13 mouse cellular contexts compared by ENCODE assay signal in genomic region chr10:61378050-61378449, GRCm38 (mm10). TPM values are rescaled to one million over a fixed set of nuclear protein-coding genes. Genes with fewer than 3 reads are reported as not detected.
"Had no signal": no experiment of that assay in that cellular context is flagged by ENCODE, and none has a peak within 500 bp of the region (broad histone marks: within the 10 kb centered on the region; RNA-seq: fewer than 3 reads in every experiment).

No protein-coding gene starts in this region.

- H3K4me3 ChIP-seq: left cerebral cortex, adult 2 months; limb, embryonic 10.5 days; liver, embryonic 15.5 days; midbrain, embryonic 13.5 days had no signal

- H3K4me2 ChIP-seq: liver, embryonic 11.5 days; liver, embryonic 15.5 days; midbrain, embryonic 13.5 days had no signal

- ATAC-seq: lung, postnatal 0 days; midbrain, embryonic 13.5 days had no signal

- H3K36me3 ChIP-seq: limb, embryonic 10.5 days; liver, embryonic 15.5 days; midbrain, embryonic 13.5 days had no signal

- H3K9ac ChIP-seq: liver, embryonic 15.5 days; midbrain, embryonic 13.5 days had no signal

- H3K9me3 ChIP-seq: limb, embryonic 10.5 days had no signal

- DNase-seq: kidney, postnatal 14 days; lung, adult 2 months; lung, postnatal 36 days; thymus, adult 2 months; thymus, postnatal 25 days had no signal

- H3K27ac ChIP-seq: left cerebral cortex, adult 2 months; limb, embryonic 10.5 days; liver, embryonic 15.5 days; midbrain, embryonic 13.5 days; stomach, postnatal 0 days had no signal

RNA-seq across cellular contexts. Expression of gene Pald1, which starts 5.3 kb away (rescaled TPM):
- total RNA-seq: megakaryocyte progenitor cell, adult 5-6 weeks had no signal

RNA-seq across cellular contexts. Expression of gene Nodal, which starts 39.7 kb away (rescaled TPM):
- total RNA-seq: left cerebral cortex, adult 2 months; megakaryocyte progenitor cell, adult 5-6 weeks had no signal
- polyA plus RNA-seq: midbrain, embryonic 13.5 days; stomach, postnatal 0 days had no signal
